Mouse (Mus musculus) cerebellum, postnatal 10 days (tissue): Measurements from ENCODE around the gene Slc44a5.
"Not testable (repeated sequence)": the region's sequence is repeated elsewhere in the genome, so short reads cannot be mapped to it uniquely, and the experiment has no call there.

Experiments
- DNase-seq, 2 experiments: peaks; one replicate each; pipeline ENCODE4 v3.0.0; 2021; ENCODE audit warnings: mixed read lengths in 2 of 2

Slc44a5 gene

DNA sequence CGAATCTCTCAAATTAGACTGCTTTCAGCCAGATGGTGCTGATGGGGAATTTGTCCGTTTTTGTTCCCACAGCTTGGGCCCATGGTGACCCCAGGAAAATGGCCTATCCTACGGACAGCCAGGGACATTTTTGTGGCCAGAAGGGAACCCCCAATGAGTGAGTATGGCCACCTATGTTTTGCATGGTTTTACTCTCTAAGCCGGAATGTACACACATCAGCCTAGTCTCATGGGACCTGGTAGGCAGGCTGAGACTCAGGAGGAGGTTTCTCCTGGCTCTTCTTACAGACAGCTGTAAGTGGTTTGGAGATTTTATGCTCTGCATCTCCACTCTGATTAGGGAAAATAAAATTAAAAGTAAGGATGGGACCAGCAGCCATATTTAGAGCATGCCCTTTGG, 249.5 kb downstream of the Slc44a5 start:
- DNase-seq: no peak

DNA sequence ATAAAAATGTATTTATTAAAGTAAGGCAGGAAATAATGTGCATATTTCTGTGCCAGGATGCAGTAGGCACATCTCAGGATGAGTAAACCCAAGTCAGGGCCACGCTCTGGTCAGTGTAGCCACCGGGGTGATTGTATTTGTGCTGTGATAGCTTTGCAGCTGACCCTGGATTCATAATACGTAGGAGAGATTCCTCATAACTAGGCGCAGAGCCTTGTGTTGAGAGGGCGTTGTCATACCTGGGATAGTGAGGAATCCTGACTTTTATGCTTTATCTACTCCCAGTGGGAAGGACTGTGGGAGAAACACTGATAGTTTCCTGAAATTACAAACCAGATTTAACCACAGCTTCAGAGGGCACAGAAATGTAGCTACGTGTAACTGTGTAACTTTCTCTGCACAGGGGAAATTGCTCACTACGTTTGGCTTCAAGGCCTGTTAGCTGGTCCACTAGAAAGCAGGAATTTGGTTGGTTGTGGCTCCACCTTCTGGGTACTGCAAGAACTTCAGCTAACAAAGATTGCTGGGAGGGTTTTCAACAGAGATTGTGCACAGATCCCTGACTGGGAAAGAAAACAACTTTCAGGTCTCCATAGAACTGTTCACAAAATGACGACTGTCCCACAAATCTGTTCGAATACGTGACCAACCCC, 253.0 kb downstream of the Slc44a5 start:
- DNase-seq: peak; percentile 83 to 87

DNA sequence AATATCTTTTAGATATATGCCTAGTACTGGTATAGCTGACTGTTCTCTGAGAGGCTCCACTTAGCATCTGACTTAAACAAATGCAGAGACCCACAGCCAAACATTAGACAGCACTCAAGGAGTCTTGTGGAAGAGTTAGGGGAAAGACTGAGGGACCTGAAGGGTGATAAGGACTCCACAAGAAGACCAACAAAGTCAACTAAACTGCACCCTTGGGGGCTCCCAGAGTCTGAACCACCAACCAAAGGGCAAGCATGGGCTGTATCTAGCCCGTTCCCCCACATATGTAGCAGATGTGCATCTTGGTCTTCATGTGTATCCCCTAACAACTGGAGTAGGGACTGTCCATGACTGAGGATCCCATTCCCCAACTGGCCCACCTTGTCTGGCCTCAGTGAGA, 271.7 kb downstream of the Slc44a5 start:
- no peak for DNase-seq

DNA sequence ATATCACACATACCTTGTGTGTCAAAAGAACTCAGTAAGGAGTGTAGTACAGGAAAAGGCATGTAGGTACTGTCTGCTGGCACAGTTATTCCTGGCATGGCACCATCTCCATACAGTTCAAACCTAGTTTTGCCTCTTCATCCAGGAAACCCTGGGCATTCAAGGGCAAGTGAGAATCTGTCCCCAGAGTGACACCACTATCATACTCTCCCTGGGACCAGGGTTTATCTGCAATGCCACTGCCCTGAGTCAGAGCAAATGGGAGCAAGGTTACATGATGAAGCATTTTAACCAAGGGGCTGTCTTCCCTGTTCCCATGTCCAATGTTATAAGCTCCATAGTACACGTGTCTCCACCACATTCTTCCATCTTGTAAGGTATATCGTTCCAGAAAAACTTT, 278.2 kb downstream of the Slc44a5 start:
- DNase-seq: no peak

DNA sequence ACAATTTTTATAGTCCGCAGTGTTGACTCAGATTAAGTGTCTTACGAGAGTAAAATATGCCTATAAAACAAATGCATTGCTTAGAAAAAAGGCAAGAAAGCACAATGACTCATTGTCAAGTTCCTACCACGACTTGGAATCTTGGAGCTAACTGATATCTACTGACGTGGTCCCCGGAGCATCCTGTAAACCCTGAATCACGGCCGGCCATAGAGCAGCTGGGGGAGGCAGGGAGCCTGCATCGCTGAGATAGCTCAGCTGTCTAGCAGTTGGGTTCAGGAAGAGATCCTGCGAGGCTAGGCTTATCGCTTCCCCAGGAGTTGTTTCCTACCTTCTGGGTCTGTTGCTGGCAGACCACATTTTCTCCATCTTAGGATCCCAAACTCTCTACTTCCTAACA, 279.0 kb downstream of the Slc44a5 start:
- no peak for DNase-seq

DNA sequence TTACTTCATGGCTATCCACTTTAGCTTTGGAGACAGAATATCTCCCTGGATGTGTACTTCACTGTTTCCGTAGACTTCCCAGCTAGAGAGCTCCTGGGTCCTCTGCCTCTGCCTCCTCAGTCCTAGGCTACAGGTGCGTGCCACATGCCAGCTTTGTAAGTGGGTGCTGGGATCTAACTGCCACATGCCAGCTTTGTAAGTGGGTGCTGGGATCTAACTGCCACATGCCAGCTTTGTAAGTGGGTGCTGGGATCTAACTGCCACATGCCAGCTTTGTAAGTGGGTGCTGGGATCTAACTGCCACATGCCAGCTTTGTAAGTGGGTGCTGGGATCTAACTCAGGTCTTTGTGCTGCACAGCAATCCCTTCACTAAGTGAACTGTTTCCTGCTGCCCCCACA, 281.0 kb downstream of the Slc44a5 start:
- DNase-seq: not testable (repeated sequence)

DNA sequence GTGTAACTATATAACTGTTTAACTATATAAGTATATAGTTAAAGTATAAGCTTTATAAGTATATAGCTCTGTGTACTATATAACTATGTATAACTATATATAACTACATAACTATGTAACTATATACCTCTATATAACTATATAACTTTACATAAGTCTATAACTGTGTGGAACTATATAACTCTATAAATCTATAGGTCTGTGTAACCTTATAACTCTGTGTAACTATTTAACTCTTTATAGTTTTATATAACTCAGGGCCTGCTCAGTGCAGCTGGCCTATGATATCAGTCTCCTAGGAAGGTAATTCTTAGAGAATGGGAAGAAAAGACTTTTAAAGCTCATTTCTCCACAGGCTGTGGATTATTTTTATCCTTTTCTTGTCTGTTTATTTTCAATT, 284.1 kb downstream of the Slc44a5 start:
- no peak for DNase-seq

DNA sequence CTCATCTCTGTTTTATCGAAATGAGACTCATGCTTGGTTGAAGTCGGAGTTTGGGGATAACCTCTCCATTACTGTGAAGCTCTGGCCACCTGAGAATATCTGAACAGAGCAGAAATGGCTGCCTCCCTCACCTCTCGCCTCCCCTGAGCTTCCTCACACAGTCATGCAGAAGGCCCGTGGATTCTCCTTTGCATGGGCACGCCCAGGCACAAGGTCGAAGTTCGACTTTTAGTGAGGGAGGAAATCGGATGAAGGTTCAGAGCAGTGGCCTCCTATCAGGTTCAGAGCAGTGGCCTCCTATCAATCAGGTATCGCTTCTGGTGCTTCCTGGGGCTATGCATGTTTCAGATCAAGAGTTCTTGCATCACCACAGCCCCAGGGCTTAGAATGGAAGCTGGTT, 295.1 kb downstream of the Slc44a5 start:
- DNase-seq: no peak

DNA sequence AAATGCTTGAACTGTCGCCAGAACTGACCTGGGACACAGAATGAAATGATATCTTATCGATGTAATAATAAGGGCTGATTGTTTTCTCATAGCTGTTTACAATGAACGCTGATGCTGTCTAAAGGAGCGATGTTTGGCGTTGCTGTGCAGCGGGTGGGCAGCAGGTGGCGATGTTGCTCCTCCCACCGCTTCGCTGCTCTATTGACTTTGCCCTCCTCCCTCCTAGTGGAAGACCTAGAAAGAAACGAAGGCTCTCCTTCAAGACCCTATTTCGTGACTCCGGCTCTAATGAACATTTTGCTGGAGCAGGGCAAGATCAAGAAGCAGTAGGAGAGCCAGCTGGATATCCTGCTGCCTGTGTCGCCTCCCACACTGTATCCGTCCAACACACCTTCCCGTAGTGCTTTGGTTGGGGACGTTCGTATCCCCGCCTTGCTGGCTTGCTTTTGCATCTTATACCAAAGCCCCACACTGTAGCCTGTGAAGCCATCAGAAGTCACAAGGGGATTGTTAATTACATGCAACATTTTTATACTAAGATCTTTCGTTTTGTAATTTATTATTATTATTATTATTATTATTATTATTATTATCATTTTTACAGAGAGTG, 296.6 kb downstream of the Slc44a5 start:
- peak; percentile 91 to 93 for DNase-seq

DNA sequence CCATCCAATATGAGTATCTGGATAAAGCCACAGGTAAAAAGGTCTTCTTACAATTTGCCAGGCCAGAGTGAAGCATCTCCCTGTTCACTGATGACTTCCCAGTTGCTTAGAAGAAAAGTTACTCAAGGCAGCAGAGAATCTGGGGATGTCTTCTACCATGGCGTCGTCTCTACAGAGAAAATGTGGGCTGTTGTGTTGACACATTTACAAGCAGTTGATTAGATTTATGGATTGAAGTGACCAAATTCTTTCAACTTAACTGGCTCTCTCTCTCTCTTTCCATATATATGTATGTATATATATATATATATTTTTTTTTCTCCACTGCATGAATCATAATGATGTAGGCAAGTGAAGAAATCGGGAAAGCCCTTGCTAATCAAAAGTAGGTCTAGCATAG, 301.4 kb downstream of the Slc44a5 start:
- no peak for DNase-seq

DNA sequence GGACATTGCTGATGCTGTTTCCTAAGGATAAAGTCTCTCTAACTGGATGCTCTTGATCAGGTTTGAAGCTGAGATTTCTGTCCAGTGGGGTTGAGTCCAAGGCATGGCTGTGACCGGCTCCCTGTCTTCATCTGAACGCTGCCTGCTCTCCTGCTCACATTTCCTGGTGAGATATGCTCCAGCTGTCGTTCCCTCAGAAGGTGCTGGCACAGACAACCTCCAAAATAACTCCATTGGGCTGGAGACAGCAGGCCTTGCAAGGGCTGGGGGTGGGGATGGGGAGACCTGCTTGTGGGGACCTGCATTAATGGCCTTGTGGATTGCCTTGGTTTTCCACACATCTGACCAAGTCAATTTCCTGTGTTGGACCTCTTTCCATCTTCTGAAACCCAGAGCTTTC, 311.0 kb downstream of the Slc44a5 start:
- no peak for DNase-seq

DNA sequence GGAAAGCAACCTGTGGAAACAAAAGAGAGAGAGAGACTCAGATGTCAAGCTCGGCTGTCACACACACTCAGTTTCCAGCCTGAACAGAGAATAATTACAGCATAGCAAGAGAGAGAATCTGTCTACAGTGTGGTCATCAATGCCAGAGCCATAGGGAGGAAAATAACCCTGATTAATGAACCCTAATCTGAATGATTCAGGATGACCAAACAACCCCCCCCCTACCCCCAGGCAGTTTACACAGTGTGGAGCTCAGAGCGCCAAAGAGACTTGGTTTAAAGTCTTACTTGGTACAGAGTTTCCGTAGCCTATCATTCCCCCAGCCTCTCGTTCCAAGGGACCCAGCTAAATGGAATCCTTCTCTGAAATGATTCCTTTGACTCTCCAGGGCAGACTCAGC, 312.1 kb downstream of the Slc44a5 start:
- DNase-seq: no peak

DNA sequence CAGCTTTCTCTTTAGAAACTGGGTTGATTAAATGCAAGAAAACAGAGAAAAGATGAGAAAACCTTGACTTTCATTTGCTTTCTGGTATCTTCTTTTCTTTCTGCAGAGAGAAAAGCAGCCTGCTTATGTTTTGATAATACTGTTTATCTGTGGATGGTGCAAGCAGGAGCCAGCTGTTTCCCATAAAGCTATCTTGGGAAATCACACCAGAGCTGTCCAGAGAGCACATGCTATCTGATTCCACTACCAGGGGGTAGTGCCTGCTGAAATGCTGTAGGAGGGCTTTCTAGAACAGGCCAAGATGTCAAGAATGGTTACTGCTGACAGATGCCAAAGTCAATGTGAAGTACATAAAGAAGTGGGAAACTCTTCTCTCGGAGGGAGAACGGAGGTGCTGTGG, 314.0 kb downstream of the Slc44a5 start:
- no peak for DNase-seq

DNA sequence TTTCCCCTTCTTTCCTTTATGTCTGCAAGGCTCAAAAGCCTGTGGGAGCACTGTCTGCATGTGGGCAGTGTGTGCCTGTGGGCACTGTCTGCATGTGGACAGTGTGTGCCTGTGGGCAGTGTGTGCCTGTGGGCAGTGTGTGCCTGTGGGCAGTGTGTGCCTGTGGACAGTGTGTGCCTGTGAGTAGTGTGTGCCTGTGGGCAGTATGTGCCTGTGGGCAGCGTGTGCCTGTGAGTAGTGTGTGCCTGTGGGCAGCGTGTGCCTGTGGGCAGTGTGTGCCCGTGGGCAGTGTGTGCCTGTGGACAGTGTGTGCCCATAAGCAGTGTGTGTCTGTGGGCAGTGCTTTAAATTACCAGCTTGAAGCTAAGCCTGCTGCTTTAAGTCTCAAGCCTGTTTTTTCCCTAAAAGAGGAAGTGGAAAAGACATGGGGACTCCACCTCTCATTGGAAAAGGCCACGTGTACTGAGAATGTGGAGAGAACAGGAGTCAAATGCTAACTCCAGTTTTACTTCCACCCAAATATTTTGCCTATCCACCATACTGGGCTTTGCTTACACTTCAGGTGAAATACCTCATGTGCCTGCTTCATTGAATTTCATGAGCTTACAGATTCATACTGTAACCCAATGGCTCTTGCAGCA, 315.3 kb downstream of the Slc44a5 start:
- DNase-seq: no peak

DNA sequence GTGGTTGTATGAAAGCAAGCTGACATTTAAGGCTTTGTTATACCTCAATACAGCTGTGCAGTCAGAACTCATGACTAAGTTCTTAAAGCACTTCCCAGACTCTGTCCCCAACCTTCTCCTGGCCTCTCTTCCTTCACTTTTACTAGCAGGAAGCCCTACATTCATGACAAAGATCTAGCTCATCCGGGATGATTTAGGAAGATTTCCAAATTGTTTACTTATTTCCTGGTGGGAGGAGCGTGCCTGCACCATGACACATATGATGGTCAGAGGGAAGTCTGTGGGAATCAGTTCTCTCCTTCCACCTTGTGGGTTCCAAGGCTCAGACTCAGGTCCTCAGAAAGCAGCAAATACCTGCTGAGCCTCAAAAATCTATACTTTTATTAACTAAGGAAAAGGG, 317.1 kb downstream of the Slc44a5 start:
- no peak for DNase-seq

DNA sequence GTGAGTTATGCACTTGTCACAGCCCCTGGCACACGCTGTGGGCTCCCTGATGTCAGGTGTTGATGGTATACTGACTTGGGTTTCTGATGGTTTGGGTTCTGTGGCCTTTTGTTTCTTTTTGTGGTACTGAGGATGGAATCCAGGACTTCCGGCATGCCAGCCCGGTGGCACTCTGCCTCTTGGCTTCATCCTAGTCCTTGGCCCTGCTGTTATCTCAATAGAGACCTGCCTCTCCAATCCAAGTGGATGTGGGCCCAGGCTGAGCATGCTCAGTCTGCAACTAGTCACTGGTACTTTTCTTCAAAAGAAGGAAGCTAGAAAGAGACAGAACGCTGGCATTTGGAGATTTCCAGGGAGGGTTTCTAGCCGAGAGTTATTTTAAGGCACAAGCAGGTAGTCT, 318.9 kb downstream of the Slc44a5 start:
- DNase-seq: peak; percentile 56 to 58

DNA sequence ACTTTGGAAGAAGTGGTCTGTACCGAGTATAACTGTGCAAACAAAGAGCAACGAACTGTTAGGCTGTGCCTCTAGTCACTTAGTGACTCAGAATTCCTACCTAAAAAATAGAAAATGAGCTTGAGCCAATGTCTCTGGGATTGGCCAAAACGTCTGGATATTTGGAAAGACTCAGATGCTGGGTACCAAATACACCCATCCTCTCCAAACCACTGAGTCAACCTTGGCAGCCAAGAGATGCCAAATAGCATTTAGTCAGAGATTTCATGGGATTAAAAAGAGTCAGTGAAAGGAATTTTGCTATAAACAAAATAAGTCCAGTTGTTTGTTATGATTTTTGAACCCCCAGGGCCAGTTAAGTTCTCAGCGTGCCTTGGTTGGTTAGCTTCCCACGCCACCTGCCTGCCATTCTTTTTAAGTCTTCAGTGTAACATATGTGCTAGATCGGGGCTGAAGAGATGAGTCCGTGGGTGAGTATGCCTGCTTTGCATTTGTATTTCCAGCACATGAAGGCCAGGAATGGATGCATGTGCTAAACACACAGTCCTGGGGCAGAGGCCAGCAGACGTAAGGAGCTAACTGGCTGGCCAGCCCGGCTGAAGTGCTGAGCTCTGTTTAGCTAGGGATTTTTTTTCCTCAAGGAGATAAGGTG, 320.7 kb downstream of the Slc44a5 start:
- DNase-seq: no peak

DNA sequence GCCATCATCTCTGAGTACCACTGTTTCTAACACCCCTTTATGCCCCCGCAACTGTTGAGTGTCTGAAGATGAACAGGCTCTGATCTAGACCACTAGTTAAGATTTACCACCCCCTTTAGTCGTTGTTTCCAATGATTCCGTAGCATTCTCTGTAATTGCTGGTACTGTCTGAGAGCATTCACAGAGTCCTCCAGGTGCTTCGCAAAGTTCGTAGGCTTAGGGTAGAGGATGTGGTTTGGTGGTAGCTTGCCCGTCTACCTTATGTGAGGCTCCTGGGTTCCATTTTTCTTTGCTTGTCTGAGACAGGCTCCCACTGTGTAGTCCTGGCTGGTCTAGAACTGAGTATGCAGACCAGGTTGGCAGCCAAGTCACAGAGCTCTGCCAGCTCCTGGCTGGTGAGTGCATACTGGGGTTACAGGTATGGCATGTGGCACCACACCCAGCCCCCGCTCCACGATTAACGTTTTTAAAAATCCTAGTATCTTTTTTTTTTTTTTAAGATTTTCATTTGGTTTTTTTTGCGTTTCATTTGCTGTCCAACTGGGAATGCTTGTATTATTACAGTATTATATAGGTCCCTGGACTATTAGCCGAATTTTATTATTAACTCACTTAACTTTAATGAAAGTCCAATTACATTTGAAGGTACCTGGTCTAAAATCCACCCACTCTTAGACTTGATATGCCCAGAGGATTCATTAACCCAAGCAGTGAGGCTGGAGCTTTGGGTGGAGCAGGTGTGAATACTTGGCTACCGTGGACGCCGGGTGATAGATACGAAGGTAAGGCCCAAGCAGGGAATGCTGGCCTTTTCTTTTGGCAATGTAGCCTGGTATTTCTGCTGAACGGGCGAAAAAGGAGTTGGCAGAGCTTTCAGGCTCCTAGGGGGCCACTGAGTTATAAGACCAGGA, 321.9 kb downstream of the Slc44a5 start:
- DNase-seq: peak; percentile 30 to 47

DNA sequence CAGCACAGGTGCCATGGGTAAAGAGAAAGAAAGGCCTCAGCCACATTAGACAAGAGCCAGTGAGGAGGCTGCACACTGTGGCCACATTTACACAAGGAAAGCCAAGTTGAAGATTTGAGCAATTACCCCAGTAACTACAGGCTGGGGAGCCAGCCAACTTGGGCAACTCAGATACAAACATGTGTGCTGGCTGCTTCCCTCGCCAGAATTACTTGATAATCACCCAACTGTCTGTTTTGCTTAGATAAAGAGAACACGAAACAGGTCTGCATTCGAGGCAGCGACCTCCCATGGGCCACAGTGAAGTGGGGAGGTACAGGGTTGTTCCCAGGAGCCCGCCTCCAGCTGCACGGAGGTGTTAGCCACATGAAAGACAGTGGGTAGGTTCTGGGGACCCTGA, 324.3 kb downstream of the Slc44a5 start:
- DNase-seq: peak; percentile 20 to 49

DNA sequence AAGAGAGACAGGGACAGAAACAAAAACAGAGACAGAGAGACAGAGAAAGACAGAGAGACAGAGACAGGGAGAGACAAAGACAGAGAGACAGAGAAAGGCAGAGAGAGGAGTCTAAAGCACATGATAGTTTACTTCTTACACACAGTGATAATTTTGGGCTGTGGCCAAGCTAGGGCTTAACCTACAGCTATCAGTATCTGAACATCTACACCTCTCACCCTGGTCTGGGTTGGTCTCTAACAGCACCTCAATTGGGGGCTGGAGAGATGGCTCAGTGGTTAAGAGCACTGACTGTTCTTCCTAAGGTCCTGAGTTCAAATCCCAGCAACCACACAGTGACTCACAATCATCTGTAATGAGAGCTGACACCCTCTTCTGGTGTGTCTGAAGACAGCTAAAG, 325.3 kb downstream of the Slc44a5 start:
- DNase-seq: no peak

DNA sequence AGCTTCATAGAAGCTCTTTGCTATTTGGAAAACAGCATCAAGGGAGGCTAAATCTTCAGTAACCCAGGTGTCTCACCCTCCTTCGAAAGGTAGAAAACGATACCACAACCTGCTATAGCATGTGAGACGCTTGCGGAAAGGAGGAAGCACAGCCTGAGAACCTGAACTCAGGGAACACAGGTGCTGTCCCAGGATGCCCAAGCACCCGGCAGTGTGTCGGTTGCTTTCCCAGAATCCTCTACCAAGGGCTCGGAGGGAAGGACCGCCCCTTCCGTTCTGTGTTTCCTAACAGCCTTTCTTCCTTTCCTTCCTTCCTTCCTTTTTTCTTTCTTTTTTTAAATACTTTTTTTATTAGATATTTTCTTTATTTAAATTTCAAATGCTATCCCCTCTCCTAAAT, 326.8 kb downstream of the Slc44a5 start:
- no peak for DNase-seq

DNA sequence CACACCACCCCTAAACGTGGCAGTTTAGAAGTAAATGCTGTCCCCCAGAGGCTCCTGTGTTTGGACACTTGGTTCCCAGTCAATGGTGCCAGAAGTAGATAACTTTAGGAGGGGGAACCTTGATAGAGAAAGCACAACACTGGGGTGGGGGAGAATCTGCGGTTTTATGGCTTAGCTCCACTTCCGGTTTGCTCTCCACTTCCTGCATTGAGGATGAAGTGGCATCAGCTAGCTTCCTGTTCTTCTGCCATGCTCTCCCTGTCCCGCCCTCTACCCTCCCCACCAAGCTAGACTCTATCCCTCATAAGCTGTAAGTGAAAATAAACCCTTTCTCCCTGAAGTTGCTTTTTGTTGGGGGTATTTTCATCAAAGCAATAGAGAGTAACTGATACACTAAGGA, 327.9 kb downstream of the Slc44a5 start:
- DNase-seq: no peak
